Mouse (Mus musculus) CD8-positive naive resting alpha-beta T cell, adult 2 months (primary cell): Measurements from ENCODE around the gene Gpam.
"Not testable (repeated sequence)": the region's sequence is repeated elsewhere in the genome, so short reads cannot be mapped to it uniquely, and the experiment has no call there.

Experiments used
- DNase-seq, 2 experiments: peaks; one replicate each; pipeline ENCODE4 v3.0.0; 2022; ENCODE audit warnings: low read depth in 2 of 2, low spot score in 2 of 2

Gene Gpam

DNA sequence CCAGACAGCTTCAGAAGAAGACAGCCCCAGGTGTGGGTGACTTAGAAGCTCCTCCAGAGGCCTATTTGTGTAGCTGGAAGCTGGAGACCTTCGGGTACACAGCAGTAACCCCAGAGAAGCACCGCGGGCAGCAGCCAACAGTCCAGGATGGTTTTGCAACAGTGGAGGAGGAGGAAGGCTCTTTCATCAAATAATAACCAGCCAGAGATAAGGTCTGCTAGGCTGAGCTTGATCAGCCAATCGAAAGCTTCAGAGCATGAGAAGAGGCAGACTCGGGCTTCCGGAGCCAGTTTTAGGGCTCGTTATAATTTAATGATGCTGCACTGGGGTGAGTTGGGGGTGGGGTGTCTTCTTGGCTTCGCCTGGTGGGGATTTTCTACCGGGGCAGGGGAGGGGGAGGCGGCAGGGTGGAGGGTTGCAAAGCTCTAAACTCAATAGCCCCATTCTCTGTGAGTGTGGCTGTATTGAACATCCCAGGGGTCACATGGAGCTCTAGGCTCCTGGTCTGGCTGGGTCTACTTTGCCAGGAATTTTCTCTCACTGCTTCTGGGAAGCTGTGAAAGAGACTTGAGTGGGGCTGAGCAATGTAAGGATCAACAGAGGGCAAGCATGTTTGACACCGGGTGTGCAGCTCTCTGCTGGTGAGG lies at the start of gene Gpam:
TSS of gene Gpam (minus strand) at position 167 of the 647 bp plus-strand sequence.
- no peak for DNase-seq

DNA sequence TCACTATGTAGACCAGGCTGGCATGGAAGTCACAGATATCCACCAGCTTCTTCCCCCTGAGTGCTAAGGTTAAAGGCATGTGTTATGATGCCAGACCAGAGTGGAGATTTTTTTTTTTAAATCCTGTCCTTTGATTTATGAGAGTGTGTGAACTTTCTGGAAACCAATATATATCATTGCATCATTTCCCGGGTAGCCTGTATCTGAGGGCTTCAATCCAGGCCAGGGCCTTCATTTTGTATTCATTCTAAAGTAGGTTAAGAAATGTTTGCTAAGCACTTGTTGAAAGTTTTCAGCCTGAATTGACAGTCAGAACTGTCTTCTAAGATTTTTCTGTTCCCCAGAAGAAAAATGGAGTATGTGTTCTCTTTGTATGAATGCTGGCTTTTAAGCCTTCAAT lies 44.5 kb upstream of the Gpam start:
- no peak for DNase-seq

DNA sequence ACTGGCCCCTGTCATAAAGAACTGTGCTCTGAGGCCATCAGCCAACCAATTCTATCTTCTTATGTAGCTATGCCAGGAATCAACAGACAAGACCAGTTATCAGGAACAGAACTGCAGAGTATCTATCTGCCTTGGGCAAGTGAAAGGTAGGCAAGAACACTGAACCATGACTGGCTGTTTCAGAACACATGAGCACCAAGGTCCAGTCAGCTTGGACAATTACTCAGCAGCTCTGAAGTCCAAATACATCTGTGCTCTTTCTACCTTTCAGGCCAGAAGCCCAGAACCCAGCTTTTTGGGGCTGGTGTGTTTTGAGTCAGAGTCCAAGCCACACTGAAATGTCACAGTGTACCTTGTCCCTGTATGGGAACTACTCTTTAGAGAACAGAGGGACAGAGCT lies 43.4 kb upstream of the Gpam start:
- DNase-seq, result no peak

DNA sequence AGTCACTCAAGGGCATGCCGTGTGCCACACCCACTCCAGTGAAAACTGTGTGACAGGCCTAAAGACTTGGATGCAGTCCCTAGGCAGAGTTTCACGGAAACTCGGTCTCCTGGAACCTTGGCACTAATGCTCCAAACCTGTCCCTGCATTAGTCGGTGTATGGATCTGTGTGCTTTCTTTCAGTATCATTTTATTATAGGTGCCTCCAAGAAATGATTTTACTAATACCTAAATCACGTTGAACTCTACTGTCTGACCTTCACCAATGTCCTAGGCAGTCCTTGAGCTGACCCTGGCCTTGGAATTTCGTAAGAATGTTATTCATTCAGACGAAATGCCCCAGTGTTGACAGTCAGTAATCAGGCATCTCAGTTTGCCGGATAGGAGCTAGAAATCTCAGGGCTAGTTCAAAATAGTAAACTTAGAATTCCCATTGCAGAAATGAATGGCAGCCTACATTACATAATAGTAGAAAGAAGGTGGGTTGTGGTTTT lies 42.2 kb upstream of the Gpam start:
- not testable (repeated sequence) for DNase-seq

DNA sequence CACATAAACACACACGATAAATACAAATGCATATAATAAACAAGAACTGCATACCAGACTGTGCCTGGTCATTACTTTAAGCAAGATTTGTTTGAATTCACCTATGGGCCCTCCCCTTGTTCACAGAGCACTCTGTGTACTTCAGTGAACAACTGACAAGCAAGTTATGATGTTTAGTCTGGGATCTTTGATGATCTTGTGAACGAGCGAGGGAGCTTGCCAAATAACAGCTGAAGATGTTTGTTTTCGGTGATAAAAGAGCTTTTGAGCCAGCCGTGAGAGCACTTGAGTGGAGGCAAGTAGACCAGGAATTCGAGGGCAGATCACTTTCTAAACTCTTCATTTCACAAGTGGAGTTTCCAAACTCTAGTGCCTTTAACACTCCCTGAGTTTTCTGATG lies 41.3 kb upstream of the Gpam start:
- DNase-seq, result no peak

DNA sequence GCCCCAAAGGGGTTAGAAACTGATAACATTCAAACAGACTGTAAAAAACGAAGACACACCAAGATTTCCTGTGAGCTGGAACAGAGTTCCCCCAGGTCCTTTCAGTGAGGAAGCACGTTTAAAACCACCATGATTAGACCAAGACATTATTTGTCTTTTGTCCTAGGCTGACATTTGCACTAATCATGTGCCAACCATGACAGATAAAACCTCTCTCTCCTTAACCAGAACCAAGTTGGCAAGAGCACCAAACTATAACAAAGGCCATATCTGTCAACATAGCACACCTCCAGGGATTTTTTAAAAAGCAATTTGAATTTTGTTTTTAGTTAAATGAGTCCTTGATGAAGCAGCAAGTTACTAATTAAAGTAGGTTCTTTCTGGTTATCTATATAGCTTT lies 40.7 kb upstream of the Gpam start:
- no peak for DNase-seq

DNA sequence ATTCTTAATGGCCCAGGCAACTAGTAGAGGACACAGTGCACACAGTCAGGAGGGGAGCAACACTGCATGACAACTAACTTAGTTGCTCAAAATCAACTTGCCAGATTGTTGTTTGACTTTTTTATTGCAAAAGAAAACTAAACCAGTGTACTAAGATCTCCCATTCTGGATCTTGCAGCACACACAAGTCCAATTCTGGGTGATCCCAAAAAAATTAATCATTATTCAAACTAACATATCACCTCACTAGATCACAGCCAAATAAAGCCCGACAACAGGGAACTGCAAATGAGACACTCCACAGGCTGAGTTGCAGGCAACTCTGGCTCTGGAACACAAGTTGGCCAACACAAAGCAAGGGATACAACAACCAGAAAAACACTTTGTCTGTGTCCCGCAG lies 39.7 kb upstream of the Gpam start:
- no peak for DNase-seq

DNA sequence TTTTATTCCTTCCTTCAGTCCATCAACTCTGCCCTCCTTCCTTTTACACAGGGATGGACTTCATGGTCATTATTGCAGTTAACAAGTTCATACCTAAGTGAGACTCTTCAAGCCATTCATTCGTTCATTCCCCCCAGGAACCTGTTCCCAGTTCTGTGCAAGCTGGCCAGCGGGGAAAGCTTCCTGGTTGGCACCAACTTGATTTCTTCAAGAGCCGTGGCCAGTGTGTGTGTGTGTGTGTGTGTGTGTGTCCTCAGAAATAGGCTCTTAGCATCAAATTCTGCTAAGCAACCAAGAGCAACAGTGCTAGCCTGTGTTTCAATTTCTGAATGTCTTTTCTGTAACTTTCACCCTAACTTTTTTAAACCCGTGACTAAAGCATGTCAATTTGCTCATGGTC lies 38.9 kb upstream of the Gpam start:
- DNase-seq, result no peak

DNA sequence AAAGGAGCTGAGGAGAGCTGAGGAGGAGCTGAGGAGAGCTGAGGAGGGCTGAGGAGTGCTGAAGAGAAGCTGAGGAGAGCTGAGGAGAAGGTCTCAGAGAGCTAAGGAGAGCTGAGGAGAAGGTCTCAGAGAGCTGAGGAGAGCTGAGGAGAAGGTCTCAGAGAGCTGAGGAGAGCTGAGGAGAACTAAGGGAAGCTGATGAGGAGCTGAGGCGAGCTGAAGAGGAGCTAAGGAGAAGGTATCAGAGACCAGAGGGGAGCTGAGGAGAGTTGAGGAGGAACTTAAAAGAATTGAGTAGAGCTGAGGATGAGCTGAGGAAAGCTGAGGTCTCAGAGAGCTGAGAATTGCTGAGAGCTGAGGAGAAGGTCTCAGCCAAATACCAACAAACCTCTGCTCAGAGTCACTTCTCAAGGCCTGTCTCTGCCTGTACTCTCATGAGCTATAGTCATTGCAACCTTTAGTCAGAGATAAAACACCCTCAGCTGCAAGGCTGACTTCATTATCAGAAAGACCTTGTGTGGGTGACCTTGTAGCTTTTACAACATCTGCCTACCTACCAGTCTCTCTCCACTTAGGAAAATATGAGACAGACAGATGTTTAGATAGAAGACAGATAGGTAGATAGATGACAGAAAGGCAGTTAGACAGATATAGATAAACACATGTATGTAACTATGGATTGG lies 38.3 kb upstream of the Gpam start:
- DNase-seq, result no peak

DNA sequence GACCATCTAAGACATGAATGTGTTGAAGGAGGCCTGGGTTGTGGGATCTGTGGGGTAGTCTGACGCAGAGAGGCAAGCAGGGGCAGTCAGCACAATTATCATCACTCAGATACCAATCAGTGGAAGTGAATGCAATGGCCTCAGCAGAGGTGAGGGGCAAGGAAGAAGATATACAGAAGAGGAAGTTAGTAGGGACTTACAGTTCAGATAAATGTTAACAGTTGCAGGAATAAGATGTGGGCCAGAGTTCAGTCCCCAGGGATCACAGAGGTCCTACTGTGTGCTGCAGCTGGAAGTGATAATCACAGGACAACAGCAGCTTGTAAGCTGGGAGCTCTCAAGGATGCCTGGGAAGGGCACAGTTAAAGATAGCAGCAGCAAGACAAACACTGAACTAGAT lies 37.1 kb upstream of the Gpam start:
- no peak for DNase-seq

DNA sequence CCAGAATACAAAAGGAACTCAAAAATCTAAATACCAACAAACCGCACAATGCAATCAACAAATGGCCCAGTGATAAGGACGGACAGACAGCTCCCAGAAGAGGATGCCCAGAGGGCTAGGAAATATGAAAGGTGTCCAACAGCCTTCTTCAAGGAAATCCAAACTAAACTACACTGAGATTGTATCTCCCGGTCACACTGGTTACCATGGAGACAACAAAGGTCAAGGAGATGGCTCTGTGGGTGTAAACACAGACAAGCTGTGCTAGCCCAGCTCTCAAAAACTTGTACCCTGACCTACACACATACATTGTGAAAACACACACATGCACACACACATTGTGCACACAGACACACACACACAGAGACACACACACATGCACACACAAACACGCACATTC lies 35.2 kb upstream of the Gpam start:
- DNase-seq, result no peak

DNA sequence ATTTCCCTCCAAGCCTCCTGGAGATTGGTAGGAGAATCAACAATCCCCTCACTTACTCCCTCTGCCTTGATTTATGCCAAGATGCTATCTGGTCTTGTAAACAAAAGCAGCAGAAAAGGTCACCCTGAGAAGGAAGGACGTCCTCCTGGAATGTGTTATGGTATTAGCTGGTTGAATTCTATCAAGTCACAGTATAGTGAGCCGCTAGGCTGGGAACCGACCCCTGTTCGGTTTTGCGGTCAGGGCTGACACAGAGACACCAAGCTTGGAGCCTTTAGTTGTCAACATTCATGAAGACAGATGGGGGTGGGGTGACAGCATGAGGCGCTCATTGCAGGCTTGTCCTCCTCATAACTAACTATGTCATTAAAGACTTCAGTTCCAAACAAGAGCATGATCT lies 32.8 kb upstream of the Gpam start:
- DNase-seq, result no peak

DNA sequence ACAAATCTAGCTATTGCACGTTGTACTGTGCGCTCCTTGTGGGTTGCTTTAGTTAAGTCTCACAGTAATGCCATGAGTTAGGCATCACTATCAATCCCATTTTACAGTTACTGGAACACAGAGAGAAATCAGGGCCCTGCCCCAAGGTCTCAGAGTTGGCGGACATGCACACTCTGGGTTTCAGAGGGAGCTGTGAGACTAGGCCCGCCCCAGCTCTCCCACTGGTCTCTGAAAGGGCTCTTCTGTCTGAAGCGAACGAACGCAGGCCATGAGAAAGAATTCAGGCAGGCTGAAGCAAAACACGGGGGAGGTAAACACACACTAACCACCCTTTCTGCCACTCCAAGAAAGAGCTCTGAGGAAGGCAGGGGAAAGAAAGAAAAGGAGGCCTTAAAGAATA lies 31.6 kb upstream of the Gpam start:
- no peak for DNase-seq

DNA sequence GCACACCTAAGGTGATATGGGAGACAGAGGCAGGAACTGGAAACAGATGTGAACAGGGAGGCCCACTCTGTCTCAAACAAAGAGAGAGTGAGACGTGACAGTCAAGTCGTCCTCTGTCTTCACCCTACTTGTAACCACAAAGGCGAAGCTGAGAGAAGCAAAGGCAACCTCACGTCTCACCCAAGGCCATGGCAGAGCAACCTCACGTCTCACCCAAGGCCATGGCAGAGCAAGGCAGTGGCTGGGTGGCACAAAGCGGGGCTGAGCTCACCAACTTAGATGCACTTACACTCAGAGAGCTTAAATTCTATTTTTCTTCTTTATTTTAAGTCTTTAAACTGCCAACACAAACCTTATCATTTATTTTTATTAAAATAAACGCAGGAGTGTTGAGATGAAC lies 30.0 kb upstream of the Gpam start:
- no peak for DNase-seq

DNA sequence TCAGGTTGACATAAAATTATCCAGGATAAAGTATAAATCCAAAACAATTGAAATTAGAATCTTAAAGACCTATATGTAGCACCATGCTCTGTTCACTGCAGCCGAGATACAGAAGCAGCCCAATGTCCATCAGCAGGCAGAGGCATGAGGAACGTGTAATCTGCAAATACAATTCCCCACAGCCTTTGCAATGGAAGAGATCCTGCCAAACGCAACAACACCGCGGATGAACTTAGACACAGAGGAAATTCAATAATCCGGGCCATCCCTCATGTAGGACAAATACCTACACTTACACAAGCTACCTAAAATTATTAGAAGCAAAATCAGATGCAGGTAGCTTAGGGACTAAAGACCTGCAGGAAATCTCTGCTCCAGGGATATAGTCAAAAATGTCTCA lies 25.9 kb upstream of the Gpam start:
- DNase-seq, result no peak

DNA sequence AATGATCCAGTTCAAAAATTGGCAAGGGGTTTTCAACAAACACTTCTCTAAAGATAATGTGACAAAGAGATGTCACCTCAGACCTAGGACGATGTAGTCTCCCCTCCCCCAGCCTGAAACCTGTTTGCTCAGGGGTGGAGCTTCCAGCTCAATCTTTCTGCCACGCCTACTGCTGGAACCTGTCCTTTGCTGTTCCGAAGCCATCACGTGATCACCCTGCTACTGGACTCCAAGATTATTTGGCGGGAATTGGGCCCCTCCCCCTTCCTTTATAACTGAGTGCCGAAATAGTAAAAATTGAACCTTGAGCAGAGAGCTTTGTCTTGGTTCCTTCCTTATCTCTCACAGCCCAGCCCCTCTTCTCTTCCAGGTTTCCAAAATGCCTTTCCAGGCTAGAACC lies 25.2 kb upstream of the Gpam start:
- DNase-seq, result not testable (repeated sequence)

DNA sequence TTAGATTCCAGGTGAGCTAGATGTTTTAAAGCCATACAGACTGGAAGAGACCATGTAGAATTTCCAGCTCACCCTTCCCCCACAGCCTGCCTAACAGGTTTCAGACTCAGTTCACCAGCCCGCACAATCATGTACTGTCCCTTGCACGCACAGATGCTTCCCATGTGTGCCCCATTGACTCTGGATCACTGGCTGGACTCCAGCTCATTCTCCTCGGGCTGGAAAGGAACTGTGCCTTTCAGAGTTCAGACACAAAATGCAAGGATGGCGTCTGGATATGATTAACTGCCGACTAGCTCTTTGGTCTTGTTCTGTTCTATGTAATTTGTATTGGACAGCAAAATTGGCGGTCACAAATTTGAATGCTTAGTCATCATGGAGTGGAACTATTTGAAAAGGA lies 22.6 kb upstream of the Gpam start:
- DNase-seq, result no peak

DNA sequence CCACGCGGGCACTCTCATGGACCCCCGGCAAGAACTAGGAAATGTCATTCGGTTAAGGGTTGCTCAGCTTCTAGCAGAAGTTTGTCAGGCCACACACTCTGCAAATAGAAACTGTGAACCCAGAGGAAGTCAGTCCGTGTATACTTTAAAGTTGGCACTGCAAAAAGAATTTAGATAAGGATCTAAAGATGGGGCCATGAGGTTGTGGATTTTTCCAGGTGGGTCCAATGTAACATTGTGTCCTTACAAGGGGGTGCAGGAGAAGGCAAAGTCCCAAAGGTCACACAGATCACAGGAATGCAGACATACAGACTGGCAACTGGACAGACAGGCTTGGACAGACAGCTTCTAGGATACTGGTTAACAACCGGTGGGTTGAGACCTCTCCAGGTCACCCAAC lies 21.1 kb upstream of the Gpam start:
- no peak for DNase-seq

DNA sequence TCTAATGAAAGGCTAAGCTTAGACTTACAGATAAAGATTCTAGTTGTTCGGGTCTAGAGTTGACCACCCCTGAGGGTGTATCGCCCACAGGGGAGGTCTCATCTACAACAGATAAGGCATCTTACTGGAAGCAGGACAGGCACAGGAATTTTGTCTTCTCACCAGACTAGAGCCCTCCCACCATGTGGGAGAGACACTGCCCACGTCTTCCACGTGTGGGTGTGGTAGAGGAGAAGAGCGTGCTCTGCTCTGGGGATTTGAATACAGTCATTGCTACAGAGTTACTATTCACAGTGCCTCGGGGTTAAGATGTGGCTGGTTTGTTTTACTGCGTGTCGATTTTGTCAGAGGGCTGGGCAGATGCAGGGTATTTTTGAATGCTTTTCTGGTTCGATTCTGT lies 20.5 kb upstream of the Gpam start:
- DNase-seq, result no peak

DNA sequence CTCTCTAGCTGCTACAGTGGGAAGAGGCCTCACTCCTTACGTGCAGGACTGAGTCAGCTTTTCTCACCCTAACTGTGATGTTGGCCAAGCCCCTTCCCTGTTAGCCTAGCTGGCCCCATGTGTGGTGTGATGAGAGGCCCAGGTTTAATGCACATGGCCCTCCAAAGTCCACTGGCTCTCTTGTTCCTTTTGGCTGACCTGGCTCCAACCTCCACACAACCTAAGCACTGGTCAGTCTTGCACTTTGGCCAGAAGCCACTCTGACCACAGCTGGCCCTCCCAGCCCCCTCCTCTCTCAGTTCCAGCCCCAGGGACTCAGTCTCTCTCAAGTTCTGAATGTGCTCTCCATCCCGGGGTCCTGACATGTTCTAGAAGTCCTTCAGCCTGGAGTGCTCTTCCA lies 18.1 kb upstream of the Gpam start:
- DNase-seq, result no peak

DNA sequence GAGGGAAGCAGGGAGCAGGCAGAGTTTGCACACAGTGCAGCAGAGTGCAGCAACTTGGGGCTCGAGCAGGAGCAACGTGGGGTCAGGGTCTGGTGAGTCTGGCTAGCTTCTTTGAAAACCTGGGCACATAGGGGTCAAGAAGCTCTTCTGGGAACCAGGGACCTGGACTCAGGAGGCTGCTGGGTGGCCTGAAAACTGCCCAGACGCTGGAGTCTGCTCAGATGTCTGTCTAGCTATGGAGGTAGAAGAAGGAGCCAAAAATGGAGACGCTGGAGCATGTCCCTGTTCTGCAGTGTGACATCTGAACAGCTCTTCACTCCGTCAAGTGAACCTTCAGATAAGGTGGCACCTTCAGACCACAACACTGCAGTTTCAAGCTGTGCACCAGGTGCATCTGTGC lies 17.7 kb upstream of the Gpam start:
- no peak for DNase-seq

DNA sequence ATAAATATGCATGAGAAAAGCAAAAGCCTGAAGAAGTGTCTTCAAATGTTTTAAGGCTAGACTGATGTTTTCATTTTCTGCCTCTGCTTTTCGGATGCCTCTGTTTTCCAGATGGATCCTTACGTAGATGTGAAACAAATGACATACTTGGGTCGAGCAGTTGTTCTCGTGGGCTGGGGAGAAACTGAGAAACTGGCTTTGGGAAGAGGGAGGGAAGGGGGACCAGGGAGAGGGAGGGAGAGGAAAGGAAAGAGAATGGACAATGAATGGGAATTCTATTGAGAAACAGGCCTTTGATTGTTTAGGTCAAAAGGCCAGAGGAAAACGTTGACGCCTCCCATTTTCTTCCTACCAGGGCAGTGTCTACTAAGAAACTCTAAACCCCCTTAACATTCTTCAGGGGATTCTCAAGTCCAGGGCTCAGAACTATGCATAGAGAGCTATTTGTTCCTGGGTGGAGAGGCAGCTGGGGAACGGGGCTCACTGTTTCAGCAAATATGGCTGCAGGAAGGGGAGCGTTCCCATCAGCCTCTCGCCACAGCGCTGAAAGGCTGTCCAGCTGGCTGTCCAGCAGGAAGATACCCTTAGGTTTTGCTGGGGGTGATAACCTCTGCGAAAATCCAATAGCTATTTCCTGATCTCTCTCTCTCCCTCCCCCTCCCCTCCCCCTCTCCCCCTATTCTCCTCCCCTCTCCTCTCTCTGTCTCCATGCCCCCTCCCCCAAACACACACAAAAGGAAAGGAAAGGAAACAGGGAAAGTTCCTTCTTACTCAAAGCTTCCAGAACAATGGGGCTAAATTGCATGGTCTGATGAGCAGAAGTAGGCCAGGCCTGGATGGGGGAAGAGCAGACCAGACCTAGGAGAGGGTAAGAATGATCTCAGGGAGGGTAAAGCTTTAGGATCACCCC lies 16.6 kb upstream of the Gpam start:
- DNase-seq, result no peak
